Mouse (Mus musculus) cerebellum, adult 2 months (tissue): ENCODE data around the gene Cdkl4. TPM values are rescaled to one million over a fixed set of nuclear protein-coding genes. Genes with fewer than 3 reads are reported as not detected.

Source experiments
- DNase-seq, 2 experiments: peaks; one replicate each; pipeline ENCODE4 v3.0.0; 2021
- H3K27ac ChIP-seq: fragments of 200-500 bp; 2 replicates; pipeline ENCODE4 v1.5.1; 2012; ENCODE audit warnings: low read length, control low read depth, inconsistent platforms; ENCODE audit not compliant: insufficient read depth
- H3K27me3 ChIP-seq: fragments of 200-500 bp; 2 replicates; pipeline ENCODE4 v1.6.1; 2012; ENCODE audit warnings: inconsistent platforms, mild to moderate bottlenecking, low read length, moderate library complexity; ENCODE audit not compliant: control insufficient read depth, insufficient read depth
- H3K4me1 ChIP-seq: fragments of 200-500 bp; 2 replicates; pipeline ENCODE4 v1.6.1; 2011; ENCODE audit warnings: low read length; ENCODE audit not compliant: control insufficient read depth, insufficient read depth
- H3K4me3 ChIP-seq: fragments of 200-500 bp; replicated peaks from 2 replicates; pipeline ENCODE3; 2011; ENCODE audit warnings: mild to moderate bottlenecking, low read depth, low read length, control low read depth; ENCODE audit not compliant: insufficient read depth
- CTCF ChIP-seq: fragments of 200-500 bp; IDR thresholded peaks from 2 replicates; pipeline ENCODE4 v1.5.1; 2011; ENCODE audit warnings: low read depth, mild to moderate bottlenecking, control low read depth, low read length, moderate library complexity, borderline replicate concordance; ENCODE audit not compliant: insufficient read depth
- POLR2A ChIP-seq: fragments of 200-500 bp; IDR thresholded peaks from 2 replicates; pipeline ENCODE4 v1.6.1; 2011; ENCODE audit warnings: low read length, control low read depth, borderline replicate concordance; ENCODE audit not compliant: insufficient read depth
- WGBS: fragments of 180-500 bp; shearing (Covaris S2); methylation state at CpG from one replicate; pipeline ENCODE4 v1.1.7; 2018; 5-methylcytosine and 5-hydroxymethylcytosine counted together
- polyA plus RNA-seq: library from polyadenylated mRNA; depleted of rRNA; stranded (reverse); fragments of >200 nt; gene quantifications from 2 replicates; pipeline ENCODE4 v1.2.3, GENCODE M21; 2012; rRNA removed

Cdkl4 gene
- polyA plus RNA-seq = 1.3 and 1.5 TPM in 2 replicates

- no peak for DNase-seq
- 69% methylated on average over 15 of the region's 15 CpGs for WGBS
- Histone ChIP-seq H3K4me3 (peak within 1 kb of the TSS; percentile 43), H3K27me3 (no peaks in the 10 kb centered on the region), H3K27ac (no peak within 1 kb of the TSS), H3K4me1 (no peaks in the 10 kb centered on the region)
- TF ChIP-seq POLR2A = no peak
- TF ChIP-seq CTCF = no peak
Measured at GRCm38 (mm10) chr17:80577639-80578038, at the start of gene Cdkl4. TSS of gene Cdkl4 (minus strand) at chr17:80577813.

DNA sequence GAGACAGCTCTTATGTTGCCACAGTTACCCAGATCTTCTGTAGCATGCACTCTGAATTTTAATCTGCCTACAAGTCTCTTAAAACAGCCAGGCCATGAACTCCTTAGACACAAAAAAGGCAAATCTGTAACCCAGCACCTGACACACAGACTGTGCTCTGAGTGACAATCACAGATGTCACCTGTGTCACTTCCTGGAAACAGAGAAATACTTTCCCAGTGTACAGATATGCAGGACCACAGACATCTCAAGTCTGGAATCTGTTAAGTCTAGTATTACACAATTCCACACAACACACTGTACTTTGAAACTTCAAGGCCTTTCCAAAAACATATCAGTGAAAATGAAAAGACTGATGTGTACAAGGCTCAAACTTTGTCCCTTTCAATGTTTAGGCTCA, 47.4 kb upstream of the Cdkl4 start:
- TF ChIP-seq POLR2A (no peak), CTCF (no peak)
- no peaks in the 10 kb centered on the region for H3K4me1 ChIP-seq
- H3K27ac ChIP-seq = no peak overlapping the region
- H3K4me3 ChIP-seq = no peak overlapping the region
- DNase-seq = no peak
- no peaks in the 10 kb centered on the region for H3K27me3 ChIP-seq

- Histone ChIP-seq H3K27me3 (no peaks in the 10 kb centered on the region), H3K4me1 (no peaks in the 10 kb centered on the region), H3K4me3 (no peak overlapping the region), H3K27ac (no peak overlapping the region)
- 90% methylated on average over 4 of the region's 4 CpGs for WGBS
- DNase-seq = no peak
- TF ChIP-seq CTCF (no peak), POLR2A (no peak)
Measured at GRCm38 (mm10) chr17:80621691-80622090, 44.1 kb upstream of the Cdkl4 start.

GRCm38 (mm10) chr17:80620786-80621423, 43.3 kb upstream of the Cdkl4 start:
- no peaks in the 10 kb centered on the region for H3K27me3 ChIP-seq
- no peak overlapping the region for H3K27ac ChIP-seq
- 53% methylated on average over 5 of the region's 5 CpGs for WGBS
- H3K4me1 ChIP-seq = no peaks in the 10 kb centered on the region
- DNase-seq = peak; percentile 70 to 76
- TF ChIP-seq CTCF = peak; percentile 96
- no peak for TF ChIP-seq POLR2A
- no peak overlapping the region for H3K4me3 ChIP-seq

- Histone ChIP-seq H3K27me3 (no peaks in the 10 kb centered on the region), H3K4me1 (no peaks in the 10 kb centered on the region), H3K27ac (0 out of 2 replicates have a peak overlapping the region, but pooled peaks have one; percentile 20), H3K4me3 (no peak overlapping the region)
- TF ChIP-seq CTCF (no peak), POLR2A (no peak)
- WGBS = 25% methylated on average over 13 of the region's 13 CpGs
- peak; percentile 59 to 71 for DNase-seq
Measured at GRCm38 (mm10) chr17:80619556-80619955, 41.9 kb upstream of the Cdkl4 start.

DNA sequence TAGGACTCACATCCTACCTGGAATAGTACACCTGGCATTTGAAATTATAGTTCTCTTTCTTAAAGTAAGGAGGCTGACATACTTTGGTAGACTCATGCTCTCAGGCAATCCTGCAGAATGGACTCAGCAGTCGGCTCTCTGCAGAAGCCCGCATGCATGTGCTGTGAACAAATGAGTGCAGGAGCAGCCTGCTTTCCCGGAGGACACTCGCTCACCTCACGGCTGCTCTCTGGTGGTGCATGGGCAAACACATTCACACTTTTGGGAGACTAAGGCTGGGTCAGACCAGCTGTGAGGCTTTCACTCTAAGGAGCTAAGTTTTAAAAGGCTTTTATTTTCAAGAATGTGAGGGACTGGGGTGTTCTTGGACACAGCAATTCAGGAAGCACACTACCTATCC, 41.3 kb upstream of the Cdkl4 start:
- Histone ChIP-seq H3K4me3 (no peak overlapping the region), H3K27me3 (no peaks in the 10 kb centered on the region), H3K27ac (no peak overlapping the region), H3K4me1 (no peaks in the 10 kb centered on the region)
- TF ChIP-seq POLR2A (no peak), CTCF (peak; percentile 6; the same call in 1 of the 2 replicates)
- WGBS = 59% methylated on average over 5 of the region's 5 CpGs
- peak; percentile 28 for DNase-seq

- Histone ChIP-seq H3K27me3 (no peaks in the 10 kb centered on the region), H3K4me1 (peaks cover 8% of the 10 kb centered on the region; the same call in 1 of the 2 replicates), H3K27ac (no peak overlapping the region), H3K4me3 (no peak overlapping the region)
- no peak for DNase-seq
- no peak for TF ChIP-seq POLR2A
- TF ChIP-seq CTCF = no peak
- WGBS = 92% methylated on average over 6 of the region's 6 CpGs
Measured at GRCm38 (mm10) chr17:80603806-80604205, 26.2 kb upstream of the Cdkl4 start.

- H3K4me3 ChIP-seq = no peak overlapping the region
- peak; percentile 44 to 55 for DNase-seq
- peaks cover 8% of the 10 kb centered on the region; the same call in 1 of the 2 replicates for H3K4me1 ChIP-seq
- WGBS = 39% methylated on average over 19 of the region's 19 CpGs
- no peak for TF ChIP-seq POLR2A
- TF ChIP-seq CTCF = no peak
- H3K27ac ChIP-seq = peak overlapping the region; percentile 36
- H3K27me3 ChIP-seq = no peaks in the 10 kb centered on the region
Measured at GRCm38 (mm10) chr17:80603079-80603625, 25.5 kb upstream of the Cdkl4 start.
